21 mouse cellular contexts compared by ENCODE assay signal in the genomic region with DNA sequence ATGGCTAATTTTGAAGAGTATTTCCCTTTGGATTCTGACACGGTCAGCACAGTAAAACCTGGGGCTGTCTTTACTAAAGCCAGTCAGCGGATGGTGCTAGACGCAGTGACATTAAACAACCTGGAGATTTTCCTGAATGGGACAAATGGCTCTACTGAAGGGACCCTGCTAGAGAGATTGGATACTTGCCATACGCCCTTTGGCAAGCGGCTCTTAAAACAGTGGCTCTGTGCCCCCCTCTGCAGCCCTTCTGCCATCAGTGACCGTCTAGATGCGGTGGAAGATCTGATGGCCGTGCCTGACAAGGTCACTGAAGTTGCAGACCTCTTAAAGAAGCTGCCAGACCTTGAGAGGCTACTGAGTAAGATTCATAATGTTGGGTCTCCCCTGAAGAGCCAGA. TPM values are rescaled to one million over a fixed set of nuclear protein-coding genes. Genes with fewer than 3 reads are reported as not detected.
DNase-seq lines count a peak whose midpoint lies in the region; ATAC-seq lines count a peak whose summit lies in the region.
"Had no signal": no experiment of that assay in that cellular context is flagged by ENCODE, and none has a peak within 500 bp of the region (broad histone marks: within the 10 kb centered on the region; RNA-seq: fewer than 3 reads in every experiment).

No protein-coding gene starts in this region.

- H3K4me3 ChIP-seq in hindbrain, embryonic 16.5 days (ENCODE audit: low read length): no peak overlapping the region
- no peak overlapping the region for H3K4me3 ChIP-seq in hindbrain, embryonic 10.5 days
- H3K4me3 ChIP-seq in midbrain, embryonic 16.5 days (ENCODE audit: low read depth, low read length): no peak overlapping the region
- no peak overlapping the region for H3K4me3 ChIP-seq in midbrain, embryonic 13.5 days (replicated peaks)
- H3K4me3 ChIP-seq: embryonic facial prominence, embryonic 13.5 days; forebrain, embryonic 13.5 days; heart, embryonic 15.5 days; hindbrain, embryonic 15.5 days had no signal

- H3K36me3 ChIP-seq in hindbrain, embryonic 16.5 days (ENCODE audit: control insufficient read depth, insufficient read depth, low read length): peaks cover 23% of the 10 kb centered on the region
- H3K36me3 ChIP-seq in hindbrain, embryonic 10.5 days: peaks cover 99% of the 10 kb centered on the region
- peaks cover 40% of the 10 kb centered on the region for H3K36me3 ChIP-seq in midbrain, embryonic 16.5 days (ENCODE audit: control insufficient read depth, insufficient read depth, low read length)
- peaks cover 85% of the 10 kb centered on the region for H3K36me3 ChIP-seq in midbrain, embryonic 13.5 days

- DNase-seq in cerebellum, postnatal 10 days: peak; percentile 75 to 83
- no peak for DNase-seq in cerebellum, adult 8-10 months
- no peak for DNase-seq in hindbrain, embryonic 10.5 days (ENCODE audit: low spot score)
- DNase-seq: adrenal gland, adult 2 months; adrenal gland, postnatal 25 days; B cell, adult 2 months; forebrain, postnatal 0 days; gastrocnemius, postnatal 36 days; heart, adult 18-20 months; heart, postnatal 14 days; kidney, adult 11 months had no signal

- WGBS in hindbrain, embryonic 16.5 days: 79% methylated on average over 8 of the region's 8 CpGs
- WGBS in hindbrain, embryonic 10.5 days: 93% methylated on average over 8 of the region's 8 CpGs
- 84% methylated on average over 8 of the region's 8 CpGs for WGBS in midbrain, embryonic 16.5 days
- WGBS in midbrain, embryonic 13.5 days: 90% methylated on average over 8 of the region's 8 CpGs

- no peaks in the 10 kb centered on the region for H3K27me3 ChIP-seq in hindbrain, embryonic 16.5 days (replicated peaks; ENCODE audit: control insufficient read depth, insufficient read depth, low read length)
- no peaks in the 10 kb centered on the region for H3K27me3 ChIP-seq in hindbrain, embryonic 10.5 days (ENCODE audit: insufficient read depth, poor library complexity, severe bottlenecking)
- no peaks in the 10 kb centered on the region for H3K27me3 ChIP-seq in midbrain, embryonic 16.5 days (ENCODE audit: control insufficient read depth, insufficient read depth, low read depth, low read length)
- H3K27me3 ChIP-seq in midbrain, embryonic 13.5 days: no peaks in the 10 kb centered on the region
- H3K27me3 ChIP-seq: embryonic facial prominence, embryonic 13.5 days; forebrain, embryonic 13.5 days; heart, embryonic 15.5 days; hindbrain, embryonic 15.5 days had no signal

- ATAC-seq in hindbrain, embryonic 16.5 days: 0 out of 2 replicates have a peak, but pooled peaks have one; percentile 27
- ATAC-seq in midbrain, embryonic 16.5 days: peak; percentile 12; the same call in 1 of the 2 replicates
- no peak for ATAC-seq in midbrain, embryonic 13.5 days
- ATAC-seq in erythroid progenitor cell, adult 5-6 weeks (replicated peaks; ENCODE audit: low FRiP score, poor library complexity, severe bottlenecking): no peak
- ATAC-seq: CD4-positive, CD25-positive, alpha-beta regulatory T cell, adult 4 months; forebrain, embryonic 13.5 days; forebrain, postnatal 0 days had no signal

- H3K4me2 ChIP-seq in hindbrain, embryonic 16.5 days (ENCODE audit: low read length): no peak overlapping the region
- no peak overlapping the region for H3K4me2 ChIP-seq in midbrain, embryonic 16.5 days (ENCODE audit: low read length)
- H3K4me2 ChIP-seq in midbrain, embryonic 13.5 days (replicated peaks): no peak overlapping the region
- H3K4me2 ChIP-seq: embryonic facial prominence, embryonic 13.5 days; forebrain, embryonic 13.5 days; heart, embryonic 11.5 days; heart, embryonic 15.5 days; hindbrain, embryonic 15.5 days had no signal

- H3K27ac ChIP-seq in hindbrain, embryonic 16.5 days (ENCODE audit: low read depth, low read length): no peak overlapping the region
- no peak overlapping the region for H3K27ac ChIP-seq in hindbrain, embryonic 10.5 days
- H3K27ac ChIP-seq in midbrain, embryonic 16.5 days (ENCODE audit: low read length): no peak overlapping the region
- no peak overlapping the region for H3K27ac ChIP-seq in midbrain, embryonic 13.5 days
- H3K27ac ChIP-seq: embryonic facial prominence, embryonic 13.5 days; forebrain, embryonic 13.5 days; heart, embryonic 15.5 days; hindbrain, embryonic 15.5 days had no signal

- H3K9me3 ChIP-seq in hindbrain, embryonic 16.5 days (ENCODE audit: control insufficient read depth, low read length): no peaks in the 10 kb centered on the region
- no peaks in the 10 kb centered on the region for H3K9me3 ChIP-seq in hindbrain, embryonic 10.5 days
- H3K9me3 ChIP-seq in midbrain, embryonic 16.5 days (replicated peaks; ENCODE audit: control insufficient read depth, low read length, poor library complexity, severe bottlenecking): no peaks in the 10 kb centered on the region
- no peaks in the 10 kb centered on the region for H3K9me3 ChIP-seq in midbrain, embryonic 13.5 days
- H3K9me3 ChIP-seq: embryonic facial prominence, embryonic 13.5 days; forebrain, embryonic 13.5 days; heart, embryonic 15.5 days; hindbrain, embryonic 15.5 days had no signal

- no peaks in the 10 kb centered on the region for H3K4me1 ChIP-seq in hindbrain, embryonic 16.5 days (ENCODE audit: control insufficient read depth, insufficient read depth, low read depth, low read length)
- 0 out of 2 replicates have a peak, but pooled peaks cover 4% of the 10 kb centered on the region for H3K4me1 ChIP-seq in hindbrain, embryonic 10.5 days (replicated peaks)
- peaks cover 5% of the 10 kb centered on the region for H3K4me1 ChIP-seq in midbrain, embryonic 16.5 days (ENCODE audit: control insufficient read depth, insufficient read depth, low read length)
- peaks cover 6% of the 10 kb centered on the region for H3K4me1 ChIP-seq in midbrain, embryonic 13.5 days (replicated peaks)
- H3K4me1 ChIP-seq: forebrain, embryonic 13.5 days; hindbrain, embryonic 15.5 days had no signal

- no peak overlapping the region for H3K9ac ChIP-seq in hindbrain, embryonic 16.5 days (ENCODE audit: low read depth, low read length)
- H3K9ac ChIP-seq in midbrain, embryonic 16.5 days (ENCODE audit: low read depth, low read length): no peak overlapping the region
- H3K9ac ChIP-seq in midbrain, embryonic 13.5 days (replicated peaks): no peak overlapping the region
- H3K9ac ChIP-seq: embryonic facial prominence, embryonic 13.5 days; forebrain, embryonic 13.5 days; forebrain, postnatal 0 days; heart, embryonic 15.5 days; hindbrain, embryonic 15.5 days had no signal

RNA-seq across cellular contexts. Expression of a gene that starts 11.1 kb away (rescaled TPM):
- 26.7 and 30.4 TPM in 2 replicates for polyA plus RNA-seq in hindbrain, embryonic 16.5 days (2015; fragmentation: Nextera tagmentation; extraction: Ambion mirVana)
- 64.8 and 87.8 TPM in 2 replicates for polyA plus RNA-seq in hindbrain, embryonic 10.5 days (2016; fragmentation: Nextera tagmentation; extraction: Ambion mirVana)
- polyA plus RNA-seq in midbrain, embryonic 16.5 days (2015; fragmentation: Nextera tagmentation; extraction: Ambion mirVana): 28.0 and 28.6 TPM in 2 replicates
- 37.3 and 38.2 TPM in 2 replicates for polyA plus RNA-seq in midbrain, embryonic 13.5 days (2015; fragmentation: Nextera tagmentation; extraction: Ambion mirVana)
- total RNA-seq in erythroid progenitor cell, adult 5-6 weeks (2015; ENCODE audit: low replicate concordance): 31.4 and 34.8 TPM in 2 replicates
- 27.9 and 31.6 TPM in 2 replicates for total RNA-seq in erythroid progenitor cell, adult 5-6 weeks (2017; ENCODE audit: low replicate concordance)

Comparison
In these comparisons a context has a peak if more than half of its experiments do, and no peak if none do; other contexts are left out.
1. DNase-seq: peak in cerebellum, postnatal 10 days (2 of 2); none in cerebellum, adult 8-10 months (single experiment) and hindbrain, embryonic 10.5 days (single experiment).
2. ATAC-seq: peak in hindbrain, embryonic 16.5 days (single experiment) and midbrain, embryonic 16.5 days (single experiment); none in midbrain, embryonic 13.5 days (single experiment) and erythroid progenitor cell, adult 5-6 weeks (single experiment).